Mouse (Mus musculus): ENCODE data around the gene Styk1. TPM values are rescaled to one million over a fixed set of nuclear protein-coding genes. Genes with fewer than 3 reads are reported as not detected.

Gene Styk1
- polyA plus RNA-seq, 1 experiment from 2014 or later, result 2.4 TPM

- no peaks in the 10 kb centered on the region for H3K36me3 ChIP-seq (ENCODE audit: control insufficient read depth, insufficient read depth, low read length)
- ATAC-seq (ENCODE audit: insufficient number of reproducible peaks, low FRiP score, low TSS enrichment, low read depth) (no peak), DNase-seq (ENCODE audit: low spot score) (no peak)
- H3K4me1 ChIP-seq (ENCODE audit: control insufficient read depth, insufficient read depth, low read length), result no peaks in the 10 kb centered on the region
- H3K9ac ChIP-seq (ENCODE audit: low read length), result no peak overlapping the region
- no peaks in the 10 kb centered on the region for H3K9me3 ChIP-seq (ENCODE audit: control insufficient read depth, low read length)
- H3K27me3 ChIP-seq (ENCODE audit: control insufficient read depth, insufficient read depth, low read length), result no peaks in the 10 kb centered on the region
- no peak overlapping the region for H3K4me2 ChIP-seq (ENCODE audit: low read depth, severe bottlenecking)
- no peak overlapping the region for H3K27ac ChIP-seq (replicated peaks; ENCODE audit: low read depth, low read length)
- WGBS, result 94% methylated on average over 5 of the region's 5 CpGs
- H3K4me3 ChIP-seq (ENCODE audit: low read depth, low read length), result no peak overlapping the region
These were observed 89.2 kb downstream of the Styk1 start for GRCm38 (mm10) chr6:131264175-131264574.

GRCm38 (mm10) chr6:131262778-131263177, 90.6 kb downstream of the Styk1 start:
- Histone ChIP-seq H3K36me3 (ENCODE audit: control insufficient read depth, insufficient read depth, low read length) (no peaks in the 10 kb centered on the region), H3K4me3 (ENCODE audit: low read depth, low read length) (no peak overlapping the region), H3K4me1 (ENCODE audit: control insufficient read depth, insufficient read depth, low read length) (no peaks in the 10 kb centered on the region), H3K27me3 (ENCODE audit: control insufficient read depth, insufficient read depth, low read length) (no peaks in the 10 kb centered on the region), H3K9ac (ENCODE audit: low read length) (no peak overlapping the region), H3K4me2 (ENCODE audit: low read depth, severe bottlenecking) (no peak overlapping the region), H3K27ac (replicated peaks; ENCODE audit: low read depth, low read length) (no peak overlapping the region), H3K9me3 (ENCODE audit: control insufficient read depth, low read length) (no peaks in the 10 kb centered on the region)
- 73% methylated on average over 3 of the region's 3 CpGs for WGBS
- DNase-seq (ENCODE audit: low spot score), result no peak
- ATAC-seq (ENCODE audit: insufficient number of reproducible peaks, low FRiP score, low TSS enrichment, low read depth), result no peak

- H3K27me3 ChIP-seq (ENCODE audit: control insufficient read depth, insufficient read depth, low read length), result no peaks in the 10 kb centered on the region
- ATAC-seq (ENCODE audit: insufficient number of reproducible peaks, low FRiP score, low TSS enrichment, low read depth) (no peak), DNase-seq (ENCODE audit: low spot score) (no peak)
- no peak overlapping the region for H3K4me2 ChIP-seq (ENCODE audit: low read depth, severe bottlenecking)
- H3K36me3 ChIP-seq (ENCODE audit: control insufficient read depth, insufficient read depth, low read length), result no peaks in the 10 kb centered on the region
- 83% methylated on average over 3 of the region's 3 CpGs for WGBS
- H3K27ac ChIP-seq (replicated peaks; ENCODE audit: low read depth, low read length), result no peak overlapping the region
- H3K4me3 ChIP-seq (ENCODE audit: low read depth, low read length), result no peak overlapping the region
- no peaks in the 10 kb centered on the region for H3K9me3 ChIP-seq (ENCODE audit: control insufficient read depth, low read length)
- no peak overlapping the region for H3K9ac ChIP-seq (ENCODE audit: low read length)
- no peaks in the 10 kb centered on the region for H3K4me1 ChIP-seq (ENCODE audit: control insufficient read depth, insufficient read depth, low read length)
These were observed 91.4 kb downstream of the Styk1 start for GRCm38 (mm10) chr6:131262009-131262408.

Other genes with a start within 250 kb of the Styk1 start
- 0.10 TPM in 1 of 2 replicates, not detected in the other for gene Klra2, start 106.2 kb downstream of the Styk1 start, polyA plus RNA-seq (2014; fragmentation: Nextera tagmentation; extraction: Ambion mirVana)
- 56.4 and 67.7 TPM in 2 replicates for gene Magohb, start 60.4 kb downstream of the Styk1 start, polyA plus RNA-seq (2014; fragmentation: Nextera tagmentation; extraction: Ambion mirVana)
- 43.4 and 54.4 TPM in 2 replicates for gene Ybx3, start 34.9 kb upstream of the Styk1 start, polyA plus RNA-seq (2014; fragmentation: Nextera tagmentation; extraction: Ambion mirVana)
- gene 5430401F13Rik, start 132.8 kb upstream of the Styk1 start, polyA plus RNA-seq (2014; fragmentation: Nextera tagmentation; extraction: Ambion mirVana), result not detected in 2 replicates
- gene Gm6619, start 132.8 kb upstream of the Styk1 start, polyA plus RNA-seq (2014; fragmentation: Nextera tagmentation; extraction: Ambion mirVana), result 0.27 TPM in 1 of 2 replicates, not detected in the other

Measured in limb, embryonic 11.5 days (tissue).